Mouse (Mus musculus) neural tube, embryonic 15.5 days (tissue): ENCODE measurements at regions not wholly inside any gene's neighbourhood (a gene's known extent, or its start where the extent isn't known, plus 50 kb on each side); places are given as distances from the start of the nearest gene placed in this dataset.
A peak's percentile ranks its signal among the peaks of the same experiment; 100 is the strongest.
"Not testable (repeated sequence)": the region's sequence is repeated elsewhere in the genome, so short reads cannot be mapped to it uniquely, and the experiment has no call there.

Experiments used
- ATAC-seq: fragments of 200-750 bp; cut with Nextera tagmentation; 2 replicates; pipeline ENCODE4 v1.8.0; 2017; ENCODE audit warnings: mild to moderate bottlenecking, moderate TSS enrichment, moderate library complexity; ENCODE audit not compliant: low FRiP score
- H3K27ac ChIP-seq: fragments of 300-500 bp; sonication (generic); replicated peaks from 2 replicates; pipeline ENCODE4 v1.5.1; 2015; ENCODE audit warnings: mild to moderate bottlenecking, inconsistent platforms
- H3K27me3 ChIP-seq: fragments of 300-500 bp; sonication (generic); replicated peaks from 2 replicates; pipeline ENCODE4 v1.6.1; 2015; ENCODE audit warnings: inconsistent platforms
- H3K36me3 ChIP-seq: fragments of 300-500 bp; sonication (generic); 2 replicates; pipeline ENCODE4 v1.6.1; 2015; ENCODE audit warnings: inconsistent platforms
- H3K4me1 ChIP-seq: fragments of 300-500 bp; sonication (generic); 2 replicates; pipeline ENCODE4 v1.6.1; 2015; ENCODE audit warnings: inconsistent platforms
- H3K4me2 ChIP-seq: fragments of 300-500 bp; sonication (generic); 2 replicates; pipeline ENCODE4 v1.6.1; 2015; ENCODE audit warnings: inconsistent platforms, mild to moderate bottlenecking, moderate library complexity
- H3K4me3 ChIP-seq: fragments of 300-500 bp; sonication (generic); replicated peaks from 2 replicates; pipeline ENCODE4 v1.5.1; 2015; ENCODE audit warnings: mild to moderate bottlenecking, inconsistent platforms
- H3K9ac ChIP-seq: fragments of 300-500 bp; sonication (generic); replicated peaks from 2 replicates; pipeline ENCODE4 v1.6.1; 2015; ENCODE audit warnings: mild to moderate bottlenecking, inconsistent platforms
- H3K9me3 ChIP-seq: fragments of 300-500 bp; sonication (generic); replicated peaks from 2 replicates; pipeline ENCODE4 v1.6.1; 2016; ENCODE audit warnings: inconsistent platforms
- WGBS: fragments of 180-500 bp; shearing (Covaris S2); methylation state at CpG from one replicate; pipeline ENCODE4 v1.1.7; 2015; ENCODE audit warnings: mixed read lengths; 5-methylcytosine and 5-hydroxymethylcytosine counted together

- no peak for ATAC-seq
- Histone ChIP-seq H3K4me1 (no peaks in the 10 kb centered on the region), H3K4me2 (no peak overlapping the region), H3K27me3 (no peaks in the 10 kb centered on the region), H3K4me3 (no peak overlapping the region), H3K9ac (no peak overlapping the region), H3K27ac (no peak overlapping the region), H3K9me3 (no peaks in the 10 kb centered on the region), H3K36me3 (no peaks in the 10 kb centered on the region)
- 67% methylated on average over 9 of the region's 9 CpGs for WGBS
These were observed 75.7 kb downstream of the Cryaa start for GRCm38 (mm10) chr17:31753113-31753858.

GRCm38 (mm10) chr17:31753859-31754229 is 76.2 kb downstream of the Cryaa start:
- Histone ChIP-seq H3K4me3 (no peak overlapping the region), H3K9ac (no peak overlapping the region), H3K36me3 (no peaks in the 10 kb centered on the region), H3K4me2 (no peak overlapping the region), H3K9me3 (no peaks in the 10 kb centered on the region), H3K27ac (no peak overlapping the region), H3K27me3 (no peaks in the 10 kb centered on the region), H3K4me1 (no peaks in the 10 kb centered on the region)
- ATAC-seq = no peak
- 38% methylated on average over 4 of the region's 4 CpGs for WGBS

- no peak overlapping the region for H3K4me3 ChIP-seq
- ATAC-seq = no peak
- 90% methylated on average over 2 of the region's 2 CpGs for WGBS
These were observed 82.9 kb downstream of the Cryaa start for GRCm38 (mm10) chr17:31760465-31760864.

GRCm38 (mm10) chr17:31763078-31763477 is 85.5 kb downstream of the Cryaa start:
- H3K27ac ChIP-seq = no peak overlapping the region
- H3K27me3 ChIP-seq = no peaks in the 10 kb centered on the region
- H3K4me3 ChIP-seq = no peak overlapping the region
- H3K9ac ChIP-seq = no peak overlapping the region
- no peak overlapping the region for H3K4me2 ChIP-seq
- WGBS = 62% methylated on average over 5 of the region's 5 CpGs
- no peak for ATAC-seq
- H3K4me1 ChIP-seq = peaks cover 21% of the 10 kb centered on the region
- H3K36me3 ChIP-seq = no peaks in the 10 kb centered on the region
- H3K9me3 ChIP-seq = no peaks in the 10 kb centered on the region

More at GRCm38 (mm10) chr17:31760465-31760864, 82.9 kb downstream of the Cryaa start:
- H3K4me1 ChIP-seq = no peaks in the 10 kb centered on the region
- no peak overlapping the region for H3K27ac ChIP-seq
- H3K27me3 ChIP-seq = no peaks in the 10 kb centered on the region
- no peaks in the 10 kb centered on the region for H3K36me3 ChIP-seq
- no peak overlapping the region for H3K9ac ChIP-seq
- H3K4me2 ChIP-seq = no peak overlapping the region
- no peaks in the 10 kb centered on the region for H3K9me3 ChIP-seq

GRCm38 (mm10) chr17:31766779-31767697 is 88.6 kb downstream of the Sik1 start:
- H3K4me1 ChIP-seq = peaks cover 25% of the 10 kb centered on the region
- H3K9me3 ChIP-seq = no peaks in the 10 kb centered on the region

GRCm38 (mm10) chr17:31772201-31772820 is 83.3 kb downstream of the Sik1 start:
- Histone ChIP-seq H3K27ac (no peak overlapping the region), H3K4me3 (no peak overlapping the region), H3K36me3 (no peaks in the 10 kb centered on the region), H3K9ac (no peak overlapping the region), H3K9me3 (no peaks in the 10 kb centered on the region), H3K27me3 (no peaks in the 10 kb centered on the region), H3K4me2 (no peak overlapping the region), H3K4me1 (peaks cover 23% of the 10 kb centered on the region)
- WGBS = 57% methylated on average over 9 of the region's 9 CpGs
- no peak for ATAC-seq

More at GRCm38 (mm10) chr17:31766779-31767697, 88.6 kb downstream of the Sik1 start:
- H3K27ac ChIP-seq = peak overlapping the region; percentile 85
- whole genome bisulfite sequencing = 17% methylated on average over 25 of the region's 25 CpGs
- peak; percentile 89 for ATAC-seq
- H3K4me3 ChIP-seq = no peak overlapping the region
- no peaks in the 10 kb centered on the region for H3K27me3 ChIP-seq
- H3K36me3 ChIP-seq = no peaks in the 10 kb centered on the region
- H3K9ac ChIP-seq = peak overlapping the region; percentile 23
- peak overlapping the region; percentile 23 for H3K4me2 ChIP-seq

- not testable (repeated sequence) for H3K4me2 ChIP-seq, H3K36me3 ChIP-seq, ATAC-seq, H3K27ac ChIP-seq, H3K9ac ChIP-seq, H3K27me3 ChIP-seq, H3K4me3 ChIP-seq, H3K9me3 ChIP-seq
- peaks cover 20% of the 10 kb centered on the region for H3K4me1 ChIP-seq
These were observed 81.7 kb downstream of the Sik1 start for GRCm38 (mm10) chr17:31773882-31774281.

GRCm38 (mm10) chr17:31775037-31775436 is 80.6 kb downstream of the Sik1 start:
- no peak for ATAC-seq
- Histone ChIP-seq H3K27ac (no peak overlapping the region), H3K4me3 (no peak overlapping the region), H3K9ac (no peak overlapping the region), H3K4me2 (no peak overlapping the region), H3K36me3 (no peaks in the 10 kb centered on the region), H3K27me3 (no peaks in the 10 kb centered on the region), H3K9me3 (no peaks in the 10 kb centered on the region), H3K4me1 (peaks cover 20% of the 10 kb centered on the region)
- 91% methylated on average over 5 of the region's 5 CpGs for WGBS

GRCm38 (mm10) chr17:31775966-31776365 is 79.6 kb downstream of the Sik1 start:
- Histone ChIP-seq H3K27me3 (no peaks in the 10 kb centered on the region), H3K4me3 (no peak overlapping the region), H3K4me1 (peaks cover 20% of the 10 kb centered on the region), H3K4me2 (no peak overlapping the region), H3K27ac (no peak overlapping the region), H3K9ac (no peak overlapping the region), H3K9me3 (no peaks in the 10 kb centered on the region), H3K36me3 (no peaks in the 10 kb centered on the region)
- WGBS = 90% methylated on average over 3 of the region's 3 CpGs
- no peak for ATAC-seq

GRCm38 (mm10) chr17:31776949-31777607 is 78.5 kb downstream of the Sik1 start:
- Histone ChIP-seq H3K27ac (peak overlapping the region; percentile 54), H3K36me3 (no peaks in the 10 kb centered on the region), H3K4me3 (no peak overlapping the region), H3K4me2 (no peak overlapping the region), H3K27me3 (no peaks in the 10 kb centered on the region), H3K4me1 (peaks cover 17% of the 10 kb centered on the region), H3K9ac (0 out of 2 replicates have a peak overlapping the region, but pooled peaks have one; percentile 5), H3K9me3 (no peaks in the 10 kb centered on the region)
- 0 out of 2 replicates have a peak, but pooled peaks have one; percentile 41 for ATAC-seq
- WGBS = 63% methylated on average over 9 of the region's 9 CpGs

GRCm38 (mm10) chr17:31777751-31778150 is 77.9 kb downstream of the Sik1 start:
- H3K9me3 ChIP-seq = no peaks in the 10 kb centered on the region
- H3K4me1 ChIP-seq = peaks cover 13% of the 10 kb centered on the region
- no peak overlapping the region for H3K4me3 ChIP-seq
- 0 out of 2 replicates have a peak overlapping the region, but pooled peaks have one; percentile 5 for H3K9ac ChIP-seq
- WGBS = 79% methylated on average over 5 of the region's 5 CpGs
- H3K36me3 ChIP-seq = no peaks in the 10 kb centered on the region
- no peak overlapping the region for H3K4me2 ChIP-seq
- no peaks in the 10 kb centered on the region for H3K27me3 ChIP-seq
- no peak for ATAC-seq
- H3K27ac ChIP-seq = peak overlapping the region; percentile 54
